Mouse (Mus musculus): ENCODE data around the gene Mvd. TPM values are rescaled to one million over a fixed set of nuclear protein-coding genes. Genes with fewer than 3 reads are reported as not detected.

Mvd gene
- total RNA-seq (2012; rRNA removed) (20.6 and 20.8 TPM in 2 replicates), polyA plus RNA-seq (2012; ENCODE audit: insufficient read depth in 1 of 2, insufficient read length in 2 of 2, low read depth in 1 of 2, low replicate concordance in 2 of 2, missing spikeins in 1 of 2) (10 to 100 TPM in 1 of 2 experiments, not detected in 1; 25.5 TPM)

DNA sequence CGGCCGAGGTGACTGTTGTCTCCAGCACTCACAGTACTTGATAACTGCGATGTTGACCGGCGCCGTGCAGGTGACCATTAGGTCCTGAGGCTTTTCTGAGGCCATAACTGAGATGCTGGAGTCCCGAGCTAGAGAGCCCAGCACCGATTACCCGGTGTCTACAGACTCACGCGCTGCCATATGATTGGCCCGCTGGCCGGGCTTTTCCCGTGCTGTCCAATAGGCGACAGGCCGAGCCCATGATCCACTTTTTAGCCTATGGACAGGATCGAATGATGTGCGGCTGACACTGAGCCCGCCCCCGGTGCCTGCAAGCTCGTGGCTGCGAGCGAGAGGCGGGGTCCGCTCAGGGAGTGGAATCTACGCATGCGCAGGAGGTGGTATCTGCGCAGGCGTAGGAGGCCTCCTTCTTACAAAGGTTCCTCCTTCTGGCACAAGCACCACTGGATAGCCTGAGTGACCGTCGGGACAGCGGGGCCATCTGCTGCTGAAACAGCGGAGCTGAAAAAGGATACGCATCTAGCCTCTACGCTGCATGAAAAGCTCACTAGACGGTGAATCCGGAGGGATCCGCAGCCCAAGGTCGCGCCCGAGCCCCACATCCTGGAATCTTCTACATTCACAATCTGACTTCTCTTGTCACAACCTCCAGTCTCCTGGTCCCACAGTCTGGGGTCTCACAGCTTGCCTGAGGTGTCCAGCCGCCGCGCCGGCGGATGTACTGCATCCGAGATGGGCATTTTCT is at the start of gene Mvd:
Gene Mvd (minus strand): TSS at position 161 of the 745 bp plus-strand sequence.
- Histone ChIP-seq H3K27me3 (ENCODE audit: control insufficient read depth in 1 of 2, insufficient read depth in 2 of 2, low read length in 2 of 2) (no peaks in the 10 kb centered on the region), H3K36me3 (ENCODE audit: control insufficient read depth in 1 of 2, insufficient read depth in 2 of 2, low read length in 2 of 2) (no peaks in the 10 kb centered on the region), H3K9ac (ENCODE audit: control insufficient read depth, low read depth, low read length, poor library complexity, severe bottlenecking) (peak within 1 kb of the TSS; percentile 76), H3K9me3 (replicated peaks; ENCODE audit: insufficient read depth, low read length) (no peaks in the 10 kb centered on the region), H3K4me3 (ENCODE audit: control insufficient read depth in 1 of 2, insufficient read depth in 1 of 2, low read depth in 2 of 2, low read length in 2 of 2) (peak within 1 kb of the TSS; percentile 76 to 82), H3K79me2 (ENCODE audit: control insufficient read depth, insufficient read depth, low read length, poor library complexity) (0 out of 2 replicates have a peak, but pooled peaks cover 3% of the 10 kb centered on the region), H3K4me1 (ENCODE audit: control insufficient read depth in 1 of 2, insufficient read depth in 2 of 2, low read length in 2 of 2) (peaks cover 0 to 3% of the 10 kb centered on the region in 2 experiments; a peak in 1 of 4 replicates), H3K27ac (ENCODE audit: control insufficient read depth, low read depth, low read length) (peak within 1 kb of the TSS; percentile 74)
- peak; percentile 99 for DNase-seq (ENCODE audit: low read depth, low spot score)
- TF ChIP-seq RCOR1 (IDR thresholded peaks at IDR 0.05; ENCODE audit: low read depth, low read length) (no peak), NRF1 (IDR thresholded peaks at IDR 0.05; ENCODE audit: insufficient read depth, low read depth, low read length, poor library complexity, severe bottlenecking) (peak; percentile 98), MXI1 (IDR thresholded peaks at IDR 0.05; ENCODE audit: low read depth, low read length) (peak; percentile 53), ZMIZ1 (IDR thresholded peaks at IDR 0.05; ENCODE audit: low read depth, low read length) (no peak), TBP (IDR thresholded peaks at IDR 0.05; ENCODE audit: low read depth, low read length) (peak; percentile 67), POLR2A (IDR thresholded peaks at IDR 0.05; ENCODE audit: control insufficient read depth in 1 of 2, insufficient read depth in 1 of 2, low read depth in 1 of 2, low read length in 2 of 2, poor library complexity in 1 of 2) (peak; percentile 66 to 92; a peak in 3 of 4 replicates), POLR2AphosphoS2 (IDR thresholded peaks at IDR 0.05; ENCODE audit: low read length) (peak; percentile 79; the same call in 1 of the 2 replicates), EP300 (IDR thresholded peaks at IDR 0.05; ENCODE audit: low read depth in 1 of 2, low read length in 2 of 2) (no peak), MYC (IDR thresholded peaks at IDR 0.05; ENCODE audit: low read depth, low read length) (peak; percentile 43; the same call in 1 of the 2 replicates), UBTF (IDR thresholded peaks at IDR 0.05; ENCODE audit: borderline replicate concordance, insufficient read depth, low read depth, low read length) (no peak), RAD21 (IDR thresholded peaks at IDR 0.05; ENCODE audit: low read depth, low read length) (no peak; the same call in 1 of the 2 replicates), NELFE (IDR thresholded peaks at IDR 0.05; ENCODE audit: low read depth, low read length) (peak; percentile 87), GATA1 (IDR thresholded peaks at IDR 0.05; ENCODE audit: low read depth, low read length) (no peak), ZC3H11A (IDR thresholded peaks at IDR 0.05; ENCODE audit: low read depth, low read length) (no peak), E2F4 (IDR thresholded peaks at IDR 0.05; ENCODE audit: borderline replicate concordance, low read depth, low read length) (no peak), SIN3A (IDR thresholded peaks at IDR 0.05; ENCODE audit: low read length) (peak; percentile 66), CHD1 (IDR thresholded peaks at IDR 0.05; ENCODE audit: low read depth, low read length) (no peak), ETS1 (IDR thresholded peaks at IDR 0.05; ENCODE audit: low read depth, low read length) (no peak), ZNF384 (IDR thresholded peaks at IDR 0.05; ENCODE audit: low read depth, low read length) (no peak), HCFC1 (IDR thresholded peaks at IDR 0.05; ENCODE audit: low read depth, low read length) (peak; percentile 59; the same call in 1 of the 2 replicates), ZKSCAN1 (IDR thresholded peaks at IDR 0.05; ENCODE audit: low read depth, low read length) (no peak), CHD2 (IDR thresholded peaks at IDR 0.05; ENCODE audit: low read length) (no peak), USF2 (IDR thresholded peaks at IDR 0.05; ENCODE audit: borderline replicate concordance in 1 of 2, insufficient read depth in 1 of 2, low read depth in 1 of 2, low read length in 2 of 2) (no peak), MEF2A (IDR thresholded peaks at IDR 0.05; ENCODE audit: extremely low read depth, insufficient replicate concordance, low read depth, low read length, poor library complexity, severe bottlenecking) (no peak), GABPA (IDR thresholded peaks at IDR 0.05; ENCODE audit: low read depth, low read length) (no peak), USF1 (IDR thresholded peaks at IDR 0.05; ENCODE audit: low read depth, low read length) (peak; percentile 56; the same call in 1 of the 2 replicates), MAZ (IDR thresholded peaks at IDR 0.05; ENCODE audit: low read depth, low read length) (no peak), MAX (IDR thresholded peaks at IDR 0.05; ENCODE audit: low read length) (peak; percentile 58; the same call in 1 of the 2 replicates), TAL1 (IDR thresholded peaks at IDR 0.05; ENCODE audit: low read length) (no peak), BHLHE40 (IDR thresholded peaks at IDR 0.05; ENCODE audit: borderline replicate concordance, low read depth, low read length) (no peak), KAT2A (conservative IDR thresholded peaks at IDR 0.05; ENCODE audit: low read depth, low read length) (no peak), ELF1 (IDR thresholded peaks at IDR 0.05; ENCODE audit: low read depth, low read length) (peak; percentile 52; the same call in 1 of the 2 replicates), MAFK (IDR thresholded peaks at IDR 0.05; ENCODE audit: borderline replicate concordance, low read depth, low read length) (no peak), POLR2AphosphoS5 (IDR thresholded peaks at IDR 0.05; ENCODE audit: borderline replicate concordance, low read depth, low read length) (no peak), JUND (IDR thresholded peaks at IDR 0.05; ENCODE audit: low read depth, low read length) (no peak)

Data from MEL (cell line).